Mouse (Mus musculus): Measurements from ENCODE around the gene Ttc7. TPM values are rescaled to one million over a fixed set of nuclear protein-coding genes. Genes with fewer than 3 reads are reported as not detected.
A peak's percentile ranks its signal among the peaks of the same experiment; 100 is the strongest.

Ttc7 gene
- polyA plus RNA-seq, 1 experiment from 2014 or later = 2.1 TPM

- WGBS = 35% methylated on average over 10 of the region's 10 CpGs
- no peaks in the 10 kb centered on the region for H3K9me3 ChIP-seq (ENCODE audit: control insufficient read depth, low read length)
- H3K9ac ChIP-seq (ENCODE audit: low read length) = peak overlapping the region; percentile 44
- H3K4me3 ChIP-seq (ENCODE audit: low read depth, low read length) = no peak overlapping the region
- DNase-seq (ENCODE audit: low spot score) = no peak
- no peak overlapping the region for H3K4me2 ChIP-seq (ENCODE audit: low read depth)
- peaks cover 32% of the 10 kb centered on the region for H3K4me1 ChIP-seq (ENCODE audit: control insufficient read depth, insufficient read depth, low read length)
- 0 out of 2 replicates have a peak overlapping the region, but pooled peaks have one; percentile 27 for H3K27ac ChIP-seq (ENCODE audit: low read depth, low read length)
- ATAC-seq (ENCODE audit: insufficient read depth, low FRiP score, low TSS enrichment) = no peak
- H3K27me3 ChIP-seq (ENCODE audit: control insufficient read depth, insufficient read depth, low read length) = no peaks in the 10 kb centered on the region
- H3K36me3 ChIP-seq (ENCODE audit: control insufficient read depth, insufficient read depth, low read length) = no peaks in the 10 kb centered on the region
Measured at GRCm38 (mm10) chr17:87379821-87380220, 97.1 kb downstream of the Ttc7 start.

GRCm38 (mm10) chr17:87380681-87381080 is 98.0 kb downstream of the Ttc7 start:
- no peaks in the 10 kb centered on the region for H3K27me3 ChIP-seq (ENCODE audit: control insufficient read depth, insufficient read depth, low read length)
- no peak overlapping the region for H3K4me3 ChIP-seq (ENCODE audit: low read depth, low read length)
- H3K4me1 ChIP-seq (ENCODE audit: control insufficient read depth, insufficient read depth, low read length) = peaks cover 32% of the 10 kb centered on the region
- no peak overlapping the region for H3K27ac ChIP-seq (ENCODE audit: low read depth, low read length)
- no peaks in the 10 kb centered on the region for H3K36me3 ChIP-seq (ENCODE audit: control insufficient read depth, insufficient read depth, low read length)
- H3K9ac ChIP-seq (ENCODE audit: low read length) = no peak overlapping the region
- H3K4me2 ChIP-seq (ENCODE audit: low read depth) = no peak overlapping the region
- H3K9me3 ChIP-seq (ENCODE audit: control insufficient read depth, low read length) = no peaks in the 10 kb centered on the region
- 75% methylated on average over 9 of the region's 9 CpGs for WGBS
- ATAC-seq (ENCODE audit: insufficient read depth, low FRiP score, low TSS enrichment) (no peak), DNase-seq (ENCODE audit: low spot score) (no peak)

GRCm38 (mm10) chr17:87385835-87386234 is 103.1 kb downstream of the Ttc7 start:
- ATAC-seq (ENCODE audit: insufficient read depth, low FRiP score, low TSS enrichment) = no peak
- H3K9me3 ChIP-seq (ENCODE audit: control insufficient read depth, low read length) = no peaks in the 10 kb centered on the region
- H3K4me3 ChIP-seq (ENCODE audit: low read depth, low read length) = no peak overlapping the region
- no peaks in the 10 kb centered on the region for H3K27me3 ChIP-seq (ENCODE audit: control insufficient read depth, insufficient read depth, low read length)
- DNase-seq (ENCODE audit: low spot score) = no peak
- no peak overlapping the region for H3K4me2 ChIP-seq (ENCODE audit: low read depth)
- WGBS = 76% methylated on average over 3 of the region's 3 CpGs
- no peaks in the 10 kb centered on the region for H3K36me3 ChIP-seq (ENCODE audit: control insufficient read depth, insufficient read depth, low read length)
- no peaks in the 10 kb centered on the region for H3K4me1 ChIP-seq (ENCODE audit: control insufficient read depth, insufficient read depth, low read length)
- no peak overlapping the region for H3K9ac ChIP-seq (ENCODE audit: low read length)
- no peak overlapping the region for H3K27ac ChIP-seq (ENCODE audit: low read depth, low read length)

- Histone ChIP-seq H3K4me1 (ENCODE audit: control insufficient read depth, insufficient read depth, low read length) (no peaks in the 10 kb centered on the region), H3K9ac (ENCODE audit: low read length) (no peak overlapping the region), H3K9me3 (ENCODE audit: control insufficient read depth, low read length) (no peaks in the 10 kb centered on the region), H3K4me2 (ENCODE audit: low read depth) (no peak overlapping the region), H3K27ac (ENCODE audit: low read depth, low read length) (no peak overlapping the region), H3K27me3 (ENCODE audit: control insufficient read depth, insufficient read depth, low read length) (no peaks in the 10 kb centered on the region), H3K4me3 (ENCODE audit: low read depth, low read length) (no peak overlapping the region), H3K36me3 (ENCODE audit: control insufficient read depth, insufficient read depth, low read length) (no peaks in the 10 kb centered on the region)
- WGBS = 40% methylated on average over 4 of the region's 5 CpGs
- ATAC-seq (ENCODE audit: insufficient read depth, low FRiP score, low TSS enrichment) (no peak), DNase-seq (ENCODE audit: low spot score) (no peak)
Measured at GRCm38 (mm10) chr17:87387068-87387467, 104.4 kb downstream of the Ttc7 start.

- Histone ChIP-seq H3K4me3 (ENCODE audit: low read depth, low read length) (no peak overlapping the region), H3K4me1 (ENCODE audit: control insufficient read depth, insufficient read depth, low read length) (no peaks in the 10 kb centered on the region), H3K4me2 (ENCODE audit: low read depth) (no peak overlapping the region), H3K27ac (ENCODE audit: low read depth, low read length) (no peak overlapping the region), H3K9ac (ENCODE audit: low read length) (no peak overlapping the region), H3K36me3 (ENCODE audit: control insufficient read depth, insufficient read depth, low read length) (no peaks in the 10 kb centered on the region), H3K27me3 (ENCODE audit: control insufficient read depth, insufficient read depth, low read length) (no peaks in the 10 kb centered on the region), H3K9me3 (ENCODE audit: control insufficient read depth, low read length) (no peaks in the 10 kb centered on the region)
- 52% methylated on average over 7 of the region's 7 CpGs for WGBS
- no peak for DNase-seq (ENCODE audit: low spot score)
- no peak for ATAC-seq (ENCODE audit: insufficient read depth, low FRiP score, low TSS enrichment)
Measured at GRCm38 (mm10) chr17:87391242-87391641, 108.6 kb downstream of the Ttc7 start.

- Histone ChIP-seq H3K4me3 (ENCODE audit: low read depth, low read length) (no peak overlapping the region), H3K27ac (ENCODE audit: low read depth, low read length) (no peak overlapping the region), H3K9ac (ENCODE audit: low read length) (no peak overlapping the region), H3K4me1 (ENCODE audit: control insufficient read depth, insufficient read depth, low read length) (no peaks in the 10 kb centered on the region), H3K36me3 (ENCODE audit: control insufficient read depth, insufficient read depth, low read length) (no peaks in the 10 kb centered on the region), H3K27me3 (ENCODE audit: control insufficient read depth, insufficient read depth, low read length) (no peaks in the 10 kb centered on the region), H3K4me2 (ENCODE audit: low read depth) (no peak overlapping the region), H3K9me3 (ENCODE audit: control insufficient read depth, low read length) (no peaks in the 10 kb centered on the region)
- DNase-seq (ENCODE audit: low spot score) = no peak
- ATAC-seq (ENCODE audit: insufficient read depth, low FRiP score, low TSS enrichment) = no peak
- 63% methylated on average over 11 of the region's 11 CpGs for WGBS
Measured at GRCm38 (mm10) chr17:87397088-87397487, 114.4 kb downstream of the Ttc7 start.

- Histone ChIP-seq H3K27me3 (ENCODE audit: control insufficient read depth, insufficient read depth, low read length) (no peaks in the 10 kb centered on the region), H3K36me3 (ENCODE audit: control insufficient read depth, insufficient read depth, low read length) (no peaks in the 10 kb centered on the region), H3K9ac (ENCODE audit: low read length) (no peak overlapping the region), H3K4me1 (ENCODE audit: control insufficient read depth, insufficient read depth, low read length) (no peaks in the 10 kb centered on the region), H3K4me3 (ENCODE audit: low read depth, low read length) (no peak overlapping the region), H3K27ac (ENCODE audit: low read depth, low read length) (no peak overlapping the region), H3K9me3 (ENCODE audit: control insufficient read depth, low read length) (no peaks in the 10 kb centered on the region), H3K4me2 (ENCODE audit: low read depth) (no peak overlapping the region)
- 90% methylated on average over 11 of the region's 11 CpGs for WGBS
- DNase-seq (ENCODE audit: low spot score) = no peak
- no peak for ATAC-seq (ENCODE audit: insufficient read depth, low FRiP score, low TSS enrichment)
Measured at GRCm38 (mm10) chr17:87402444-87402843, 119.8 kb downstream of the Ttc7 start.

DNA sequence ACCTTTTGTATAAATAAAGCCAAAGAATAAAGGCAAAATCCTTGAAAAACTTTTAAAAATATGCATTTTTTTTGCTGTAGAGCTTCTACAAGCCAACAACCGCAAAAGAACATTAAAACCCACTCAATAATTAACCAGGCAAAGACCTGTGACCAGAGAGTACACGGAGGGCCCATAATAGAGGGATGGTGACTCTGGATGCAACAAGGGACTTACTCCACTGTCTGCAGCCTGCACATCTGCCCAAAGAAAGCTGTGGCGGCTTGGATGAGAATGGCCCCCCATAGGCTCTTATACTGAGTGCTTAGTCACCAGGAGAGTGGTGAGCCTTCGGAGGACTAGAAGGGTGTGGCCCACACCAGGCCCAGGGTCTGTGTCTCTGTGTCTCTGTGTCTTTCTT is 120.8 kb downstream of the Ttc7 start:
- no peaks in the 10 kb centered on the region for H3K27me3 ChIP-seq (ENCODE audit: control insufficient read depth, insufficient read depth, low read length)
- no peak overlapping the region for H3K27ac ChIP-seq (ENCODE audit: low read depth, low read length)
- no peak overlapping the region for H3K4me2 ChIP-seq (ENCODE audit: low read depth)
- DNase-seq (ENCODE audit: low spot score) (no peak), ATAC-seq (ENCODE audit: insufficient read depth, low FRiP score, low TSS enrichment) (no peak)
- no peak overlapping the region for H3K9ac ChIP-seq (ENCODE audit: low read length)
- H3K4me3 ChIP-seq (ENCODE audit: low read depth, low read length) = no peak overlapping the region
- no peaks in the 10 kb centered on the region for H3K36me3 ChIP-seq (ENCODE audit: control insufficient read depth, insufficient read depth, low read length)
- no peaks in the 10 kb centered on the region for H3K9me3 ChIP-seq (ENCODE audit: control insufficient read depth, low read length)
- 81% methylated on average over 4 of the region's 4 CpGs for whole genome bisulfite sequencing
- H3K4me1 ChIP-seq (ENCODE audit: control insufficient read depth, insufficient read depth, low read length) = no peaks in the 10 kb centered on the region

DNA sequence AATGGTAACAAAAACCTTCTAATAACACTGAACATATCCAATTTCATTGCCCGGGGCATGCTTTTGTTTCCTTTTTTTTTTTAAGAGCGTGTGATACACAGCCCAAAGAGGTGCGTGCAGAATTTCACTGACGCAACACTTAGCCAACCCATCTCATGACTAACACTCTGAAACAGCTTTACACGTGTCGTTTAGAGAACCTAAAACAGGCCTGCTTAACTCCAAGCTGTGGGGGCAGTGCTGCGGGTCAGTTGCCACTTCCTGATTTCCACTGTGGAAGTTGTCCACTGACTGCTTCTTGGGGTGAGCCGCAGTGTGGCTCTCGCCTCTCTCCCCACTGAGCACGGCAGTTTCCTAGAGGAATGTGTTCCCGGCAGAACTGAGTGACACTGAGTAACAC is 122.9 kb downstream of the Ttc7 start:
- WGBS = 65% methylated on average over 11 of the region's 11 CpGs
- no peak overlapping the region for H3K4me2 ChIP-seq (ENCODE audit: low read depth)
- no peaks in the 10 kb centered on the region for H3K27me3 ChIP-seq (ENCODE audit: control insufficient read depth, insufficient read depth, low read length)
- no peak overlapping the region for H3K9ac ChIP-seq (ENCODE audit: low read length)
- no peak overlapping the region for H3K27ac ChIP-seq (ENCODE audit: low read depth, low read length)
- H3K4me1 ChIP-seq (ENCODE audit: control insufficient read depth, insufficient read depth, low read length) = no peaks in the 10 kb centered on the region
- H3K4me3 ChIP-seq (ENCODE audit: low read depth, low read length) = no peak overlapping the region
- ATAC-seq (ENCODE audit: insufficient read depth, low FRiP score, low TSS enrichment) = no peak
- no peaks in the 10 kb centered on the region for H3K36me3 ChIP-seq (ENCODE audit: control insufficient read depth, insufficient read depth, low read length)
- H3K9me3 ChIP-seq (ENCODE audit: control insufficient read depth, low read length) = no peaks in the 10 kb centered on the region
- DNase-seq (ENCODE audit: low spot score) = no peak
